Mouse (Mus musculus): ENCODE data around the gene Afmid.

DNA sequence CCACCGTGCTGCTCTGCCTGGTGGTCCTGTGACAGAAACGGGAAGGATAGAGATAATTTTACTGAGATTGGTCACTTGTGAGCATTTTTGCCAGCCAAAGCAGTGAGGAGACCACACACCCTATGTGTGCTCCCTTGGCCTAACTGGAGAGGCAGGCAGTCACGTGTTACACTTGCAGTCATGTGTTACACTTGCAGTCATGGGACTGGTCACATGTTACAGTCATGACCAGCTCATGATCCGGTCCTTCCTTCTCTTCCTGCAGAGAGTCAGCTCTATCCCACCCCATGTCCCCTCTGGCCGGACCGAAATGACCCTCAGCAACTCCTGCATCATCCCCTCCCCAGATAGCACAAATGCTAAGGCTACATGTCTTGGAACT is 55.2 kb downstream of the Afmid start:
- no peak for TF ChIP-seq POLR2A (IDR thresholded peaks at IDR 0.05; ENCODE audit: extremely low read depth, insufficient read depth, low read length)
- no peak for TF ChIP-seq CTCF (IDR thresholded peaks at IDR 0.05; ENCODE audit: extremely low read depth, insufficient read depth, low read length)
